Mouse (Mus musculus): Measurements from ENCODE around the gene Tnfsf10.

The Tnfsf10 gene

GRCm38 (mm10) chr3:27306815-27307214 is 10.0 kb upstream of the Tnfsf10 start:
- no peak for DNase-seq (ENCODE audit: low read depth)

DNA sequence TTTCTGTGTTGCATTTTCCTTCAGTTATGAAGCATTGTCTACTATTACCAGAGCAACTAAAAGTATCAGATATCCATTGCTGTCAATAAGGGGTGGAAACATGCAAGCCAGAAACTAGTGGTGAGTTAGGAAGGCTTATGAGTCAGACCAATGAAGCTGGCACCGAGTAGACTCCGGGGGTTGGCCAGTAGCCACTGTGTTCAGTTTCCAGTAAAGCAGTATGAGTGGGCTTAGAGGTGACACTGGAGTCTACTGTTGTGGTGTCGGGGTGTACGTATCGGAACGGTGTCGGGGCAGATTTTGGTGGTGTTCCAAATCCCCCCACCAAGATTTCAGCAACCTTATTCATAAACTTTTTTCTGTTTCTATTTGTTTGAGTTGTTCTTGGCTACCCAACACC is 5.9 kb upstream of the Tnfsf10 start:
- no peak for DNase-seq (ENCODE audit: low read depth)

DNA sequence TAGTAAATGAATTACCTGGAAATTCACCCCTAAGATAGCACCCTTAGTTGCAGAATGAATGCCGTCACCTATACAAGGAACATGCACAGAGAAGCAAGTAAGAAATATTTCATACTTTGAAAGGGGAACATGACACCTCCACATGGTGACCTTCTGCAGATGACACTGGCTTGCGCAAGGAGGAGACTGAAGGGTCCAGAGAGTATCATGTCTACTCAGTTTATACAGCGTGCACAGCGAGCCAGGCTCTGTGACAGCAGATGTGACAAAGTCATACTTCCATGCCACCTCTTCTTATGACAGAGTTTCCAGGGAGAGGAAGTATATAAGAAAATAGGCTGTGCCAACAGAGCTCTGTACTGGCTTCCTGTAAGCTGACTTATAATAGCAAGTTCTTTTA is 5.4 kb upstream of the Tnfsf10 start:
- DNase-seq (ENCODE audit: low read depth): no peak

DNA sequence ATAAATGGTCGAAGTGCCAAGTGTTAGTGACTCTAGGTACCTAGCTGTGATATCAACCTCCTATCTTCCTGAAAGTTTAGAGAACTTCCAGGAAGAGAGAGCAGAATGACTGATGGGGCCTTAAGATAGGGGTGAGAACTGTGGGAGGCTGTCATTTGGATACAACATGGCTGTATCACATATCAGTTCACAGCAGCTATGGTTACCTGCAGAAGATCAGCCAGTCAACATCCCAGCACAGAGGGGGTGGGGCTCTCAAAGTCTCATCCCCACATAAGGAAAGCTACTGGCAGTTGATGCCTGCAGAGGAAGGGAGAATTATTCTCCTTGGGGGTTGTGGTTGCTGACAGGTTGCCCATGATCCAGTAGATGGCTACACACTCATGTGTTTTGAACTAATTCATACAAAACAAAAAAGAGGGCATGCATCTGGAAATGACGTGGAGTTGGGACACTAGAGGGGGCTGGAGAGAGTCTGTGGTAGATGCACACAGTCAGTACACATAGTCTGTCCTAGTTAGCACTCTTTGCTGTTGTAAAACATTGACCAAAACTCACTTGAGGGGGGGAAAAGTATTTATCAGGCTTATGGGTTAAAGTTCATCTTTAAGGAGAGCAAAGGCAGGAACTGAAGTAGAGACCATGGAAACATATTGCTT is 2.2 kb upstream of the Tnfsf10 start:
- DNase-seq (ENCODE audit: low read depth): no peak

- no peak for DNase-seq (ENCODE audit: low read depth)
Observed at GRCm38 (mm10) chr3:27317288-27318024, 628 bp downstream of the Tnfsf10 start.

GRCm38 (mm10) chr3:27319650-27320049 is 2.8 kb downstream of the Tnfsf10 start:
- no peak for DNase-seq (ENCODE audit: low read depth)

- no peak for DNase-seq (ENCODE audit: low read depth)
Observed at GRCm38 (mm10) chr3:27320613-27321495, 4.0 kb downstream of the Tnfsf10 start.

- DNase-seq (ENCODE audit: low read depth): no peak
Observed at GRCm38 (mm10) chr3:27322591-27322990, 5.8 kb downstream of the Tnfsf10 start.

DNA sequence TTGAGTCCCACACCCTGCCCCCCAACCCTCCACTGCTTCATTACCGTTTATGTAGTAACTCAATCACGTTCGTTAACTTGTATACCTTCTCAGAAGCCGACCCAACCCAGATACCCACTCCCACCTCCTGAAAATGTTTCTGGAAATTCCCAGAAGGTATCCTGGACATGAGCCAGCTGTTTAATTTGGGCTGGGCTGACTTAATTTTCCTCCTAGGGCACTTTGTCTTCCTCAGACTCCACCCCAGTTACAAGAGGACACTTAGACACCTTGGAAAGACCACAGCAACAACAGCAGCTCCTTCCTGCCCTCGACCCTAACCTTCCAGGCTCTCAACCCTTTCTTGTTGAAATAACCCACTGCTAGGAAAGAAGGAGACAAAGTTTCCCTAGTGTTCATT is 6.7 kb downstream of the Tnfsf10 start:
- no peak for DNase-seq (ENCODE audit: low read depth)

- no peak for DNase-seq (ENCODE audit: low read depth)
Observed at GRCm38 (mm10) chr3:27326633-27327191, 9.9 kb downstream of the Tnfsf10 start.

DNA sequence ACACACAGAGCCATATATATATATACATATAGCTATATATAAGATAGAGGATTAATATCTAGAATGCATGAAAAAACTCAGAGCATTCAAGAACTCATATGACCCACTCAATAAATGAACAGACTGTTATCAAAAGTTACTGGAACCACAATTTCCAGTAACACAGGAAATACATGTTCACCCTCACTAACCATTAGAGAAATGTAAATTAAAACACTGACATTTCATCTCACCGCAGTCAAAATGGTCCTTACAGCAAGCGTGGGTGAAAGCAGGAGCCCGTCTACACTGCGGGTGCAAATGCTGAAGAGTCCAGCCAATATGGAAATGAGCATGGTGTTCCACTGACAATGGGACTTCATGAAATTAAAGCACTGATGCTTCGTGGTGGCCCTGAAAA is 13.9 kb downstream of the Tnfsf10 start:
- DNase-seq (ENCODE audit: low read depth): no peak

DNA sequence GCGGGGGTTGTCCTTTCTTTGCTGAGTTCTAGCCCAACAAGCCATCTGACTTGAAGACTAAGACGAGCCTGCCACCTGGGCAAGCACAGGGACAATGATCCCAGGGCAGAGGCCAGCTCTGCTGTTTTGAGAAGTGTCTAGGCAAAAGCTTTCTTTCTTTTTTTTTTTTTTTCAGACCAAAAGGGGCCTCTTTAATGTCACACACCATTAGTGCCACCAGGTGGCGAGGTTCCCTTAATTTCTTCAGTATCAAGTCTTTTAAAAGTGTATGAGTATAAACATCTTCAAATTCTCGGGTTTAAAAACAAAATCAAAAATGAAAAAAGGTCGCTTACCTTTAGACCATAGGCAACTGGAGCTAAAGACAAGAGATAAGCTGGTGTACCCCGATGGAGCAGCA is 21.6 kb downstream of the Tnfsf10 start:
- peak; percentile 23 for DNase-seq (ENCODE audit: low read depth)

DNA sequence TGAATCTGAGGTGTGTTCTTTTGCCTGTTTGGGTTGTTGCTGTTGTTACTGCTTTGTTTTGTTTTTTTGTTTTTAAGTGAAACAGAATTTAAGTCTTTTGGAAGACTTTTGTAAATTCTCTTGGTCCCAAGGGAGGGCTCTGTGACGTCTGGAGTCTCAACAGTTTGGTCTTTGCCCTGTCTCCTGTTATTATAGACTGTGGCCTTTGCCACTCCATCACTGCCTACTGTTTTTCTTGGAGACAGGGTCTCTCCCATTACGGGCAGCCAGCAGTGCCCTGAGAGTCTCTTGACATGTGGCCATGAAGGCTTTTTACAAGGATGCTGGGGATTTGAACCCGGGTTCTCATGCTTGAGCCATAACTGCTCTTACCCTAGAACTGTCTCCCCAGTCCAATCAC is 22.1 kb downstream of the Tnfsf10 start:
- DNase-seq (ENCODE audit: low read depth): no peak

- no peak for DNase-seq (ENCODE audit: low read depth)
Observed at GRCm38 (mm10) chr3:27340757-27341156, 23.9 kb downstream of the Tnfsf10 start.

DNA sequence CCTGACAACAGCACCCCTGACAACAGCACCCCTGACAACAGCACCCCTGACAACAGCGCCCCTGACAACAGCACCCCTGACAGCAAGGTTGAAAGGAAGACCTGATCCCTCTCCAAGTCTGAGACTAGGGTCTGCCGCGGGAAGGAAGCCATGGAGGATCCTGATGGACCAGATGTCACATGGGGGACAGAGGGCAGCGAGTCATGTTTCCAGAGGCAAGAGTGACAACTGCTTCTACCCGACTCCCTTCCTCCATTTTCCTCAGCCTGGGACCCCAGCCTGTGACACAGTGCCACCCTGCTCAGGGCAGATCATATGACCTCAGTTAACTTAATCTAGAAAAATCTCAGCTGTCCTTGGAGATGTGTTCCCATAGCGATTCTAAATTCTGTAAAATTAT is 25.6 kb downstream of the Tnfsf10 start:
- no peak for DNase-seq (ENCODE audit: low read depth)

GRCm38 (mm10) chr3:27345526-27345925 is 28.7 kb downstream of the Tnfsf10 start:
- peak; percentile 66 for DNase-seq (ENCODE audit: low read depth)

DNA sequence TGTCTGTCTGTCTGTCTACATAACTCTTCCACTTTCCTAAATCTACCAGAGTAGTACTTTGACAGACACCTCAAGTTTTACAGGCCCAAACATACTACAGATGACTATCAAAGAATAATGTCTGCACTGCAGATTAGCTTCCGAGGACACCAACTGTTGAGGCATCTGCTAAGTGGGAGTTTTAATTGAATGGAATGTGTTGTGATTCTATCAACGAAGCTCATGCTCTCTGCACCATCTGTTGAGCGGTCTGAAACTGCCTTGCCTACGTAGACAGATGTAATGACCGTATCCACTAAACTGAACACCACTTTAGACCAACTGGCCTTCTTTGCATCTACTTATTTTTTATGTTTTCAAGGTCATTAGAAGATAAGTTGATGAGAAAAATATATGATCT is 31.6 kb downstream of the Tnfsf10 start:
- DNase-seq (ENCODE audit: low read depth): no peak

DNA sequence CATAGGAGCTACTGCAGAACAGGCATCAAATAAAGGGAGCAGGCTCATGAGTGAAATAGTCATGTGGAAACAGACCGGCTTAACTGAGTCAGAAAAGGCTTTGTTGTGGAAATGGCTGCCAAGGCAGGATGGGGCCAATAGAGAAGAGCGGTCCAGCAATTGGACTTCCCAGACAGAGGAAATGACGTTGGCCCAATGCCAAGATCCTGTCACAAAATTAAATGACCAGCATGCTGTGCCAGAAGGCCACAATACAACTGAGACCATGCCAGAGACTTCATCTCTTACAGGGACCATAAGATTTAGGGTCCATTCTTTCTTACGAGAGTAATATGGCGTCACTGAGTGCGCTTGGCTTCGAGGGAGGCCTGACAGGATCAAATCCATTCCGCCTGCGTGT is 34.3 kb downstream of the Tnfsf10 start:
- no peak for DNase-seq (ENCODE audit: low read depth)

DNA sequence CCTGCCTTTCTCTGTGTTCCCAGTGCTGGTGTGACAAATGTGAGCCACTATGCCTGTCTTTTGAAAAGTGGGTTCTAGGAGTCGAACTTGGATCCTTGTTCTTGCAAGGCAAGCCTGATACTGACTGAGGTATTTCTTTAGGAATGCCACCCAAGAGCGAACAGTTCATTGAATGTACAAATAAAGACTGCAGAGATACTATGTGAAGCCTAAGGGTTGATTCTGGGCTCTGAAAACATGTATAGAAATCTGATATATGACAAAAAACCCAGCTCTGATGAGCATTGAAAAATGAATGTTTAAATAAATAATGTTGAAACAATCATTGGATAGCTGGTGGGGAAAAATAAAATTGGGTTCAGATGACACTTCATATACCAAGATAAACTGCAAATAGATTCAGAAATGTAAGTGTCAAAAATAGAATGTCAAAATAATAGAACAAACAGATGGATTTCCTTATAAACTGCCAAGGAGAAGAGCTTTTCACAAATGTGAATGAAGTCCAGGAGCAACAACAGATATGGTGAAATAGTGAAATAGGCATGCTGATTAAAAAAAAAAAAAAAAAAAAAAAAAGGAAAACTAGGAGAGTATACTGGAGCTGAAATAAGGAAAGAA is 42.4 kb downstream of the Tnfsf10 start:
- no peak for DNase-seq (ENCODE audit: low read depth)

DNA sequence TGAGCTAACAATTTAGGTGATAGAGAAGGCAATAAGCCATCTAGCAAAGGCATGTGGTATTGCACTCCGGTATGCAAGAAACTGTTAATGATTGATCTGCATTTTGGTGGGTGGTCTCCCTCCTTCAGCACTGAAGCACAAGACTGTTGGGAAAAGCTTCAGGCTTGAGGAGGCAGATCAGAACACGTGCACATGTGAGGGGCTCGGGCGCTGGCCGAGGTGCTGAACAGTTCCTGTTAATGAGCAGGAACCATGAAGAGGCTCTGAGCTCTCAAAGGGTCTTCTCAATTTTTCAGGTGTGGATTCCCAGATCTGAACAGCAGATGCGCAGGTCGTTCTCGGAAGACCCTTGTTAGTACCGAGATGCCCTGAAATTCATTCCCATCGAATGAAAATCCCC is 53.3 kb downstream of the Tnfsf10 start:
- DNase-seq (ENCODE audit: low read depth): peak; percentile 40

GRCm38 (mm10) chr3:27370582-27371275 is 53.9 kb downstream of the Tnfsf10 start:
- no peak for DNase-seq (ENCODE audit: low read depth)

- DNase-seq (ENCODE audit: low read depth): no peak
Observed at GRCm38 (mm10) chr3:27371276-27371621, 54.4 kb downstream of the Tnfsf10 start, which contains the start of gene Ghsr. Gene Ghsr (plus strand): TSS chr3:27371351.

All from c-Kit-positive CD71-negative TER-119-negative erythroid progenitor cells, embryonic 14.5 days (primary cell).